ENCODE assay signal across 10 mouse cellular contexts in genomic region chr2:168553541-168553961, GRCm38 (mm10). TPM values are rescaled to one million over a fixed set of nuclear protein-coding genes. Genes with fewer than 3 reads are reported as not detected.
A peak's percentile ranks its signal among the peaks of the same experiment; 100 is the strongest.
DNase-seq lines count a peak whose midpoint lies in the region; ATAC-seq lines count a peak whose summit lies in the region.
"Had no signal": no experiment of that assay in that cellular context is flagged by ENCODE, and none has a peak within 500 bp of the region (broad histone marks: within the 10 kb centered on the region; RNA-seq: fewer than 3 reads in every experiment).

No protein-coding gene starts in this region.

- 13% methylated on average over 18 of the region's 18 CpGs for WGBS in kidney, embryonic 16.5 days
- 32% methylated on average over 18 of the region's 18 CpGs for WGBS in macrophage (ENCODE audit: missing documents)
- WGBS in forebrain, embryonic 12.5 days, result 61% methylated on average over 18 of the region's 18 CpGs

- no peaks in the 10 kb centered on the region; the same call in 1 of the 2 replicates for H3K27me3 ChIP-seq in kidney, embryonic 16.5 days (ENCODE audit: insufficient read depth, low read length)
- peaks cover 3% of the 10 kb centered on the region for H3K27me3 ChIP-seq in forebrain, embryonic 12.5 days

- peak; percentile 33; the same call in 1 of the 2 replicates for ATAC-seq in kidney, embryonic 16.5 days (ENCODE audit: low FRiP score, low TSS enrichment)
- no peak for ATAC-seq in forebrain, embryonic 12.5 days (ENCODE audit: low FRiP score)

- no peaks in the 10 kb centered on the region for H3K36me3 ChIP-seq in kidney, embryonic 16.5 days (ENCODE audit: insufficient read depth, low read length)
- no peaks in the 10 kb centered on the region for H3K36me3 ChIP-seq in macrophage (ENCODE audit: inconsistent target)
- no peaks in the 10 kb centered on the region for H3K36me3 ChIP-seq in forebrain, embryonic 12.5 days (replicated peaks)

- peaks cover 90% of the 10 kb centered on the region for H3K79me2 ChIP-seq in macrophage (ENCODE audit: inconsistent target)

- H3K4me3 ChIP-seq in kidney, embryonic 16.5 days (ENCODE audit: low read length), result no peak overlapping the region
- no peak overlapping the region for H3K4me3 ChIP-seq in macrophage (ENCODE audit: inconsistent target)
- H3K4me3 ChIP-seq in forebrain, embryonic 12.5 days (replicated peaks), result no peak overlapping the region
- H3K4me3 ChIP-seq: myocyte had no signal

- peak overlapping the region; percentile 13 for H3K4me2 ChIP-seq in kidney, embryonic 16.5 days (replicated peaks; ENCODE audit: low read depth, low read length)
- H3K4me2 ChIP-seq in forebrain, embryonic 12.5 days, result no peak overlapping the region

- peak; percentile 49 for DNase-seq in adrenal gland, postnatal 10 days
- DNase-seq in adrenal gland, adult 18-20 months (ENCODE audit: low spot score in 2 of 2), result no peak
- DNase-seq in adrenal gland, postnatal 36 days, result peak; percentile 54
- no peak for DNase-seq in layer of hippocampus, adult 11-12 months (ENCODE audit: low spot score)
- DNase-seq in cerebellum, postnatal 25 days, result no peak
- DNase-seq: cerebellum, adult 11 months had no signal

- H3K4me1 ChIP-seq in kidney, embryonic 16.5 days (ENCODE audit: insufficient read depth, low read length), result peaks cover 66% of the 10 kb centered on the region
- H3K4me1 ChIP-seq in forebrain, embryonic 12.5 days, result peaks cover 25% of the 10 kb centered on the region

- no peaks in the 10 kb centered on the region for H3K9me3 ChIP-seq in kidney, embryonic 16.5 days (ENCODE audit: low read length)
- no peaks in the 10 kb centered on the region for H3K9me3 ChIP-seq in forebrain, embryonic 12.5 days

- H3K27ac ChIP-seq in kidney, embryonic 16.5 days (ENCODE audit: low read length), result peak overlapping the region; percentile 79
- peak overlapping the region; percentile 93; the same call in 1 of the 2 replicates for H3K27ac ChIP-seq in macrophage
- no peak overlapping the region for H3K27ac ChIP-seq in forebrain, embryonic 12.5 days

- H3K9ac ChIP-seq in kidney, embryonic 16.5 days (replicated peaks; ENCODE audit: low read length), result peak overlapping the region; percentile 43
- no peak overlapping the region for H3K9ac ChIP-seq in forebrain, embryonic 12.5 days

RNA-seq across cellular contexts. Expression of gene Nfatc2, which starts 47.9 kb away (rescaled TPM):
- total RNA-seq in adrenal gland, postnatal 10 days (2021), result 1 to 10 TPM; 2.7 to 5.0 TPM
- 1 to 10 TPM; 2.8 to 3.7 TPM for total RNA-seq in adrenal gland, adult 18-20 months (2021)
- 1 to 10 TPM; 2.6 to 3.0 TPM for total RNA-seq in adrenal gland, postnatal 36 days (2021)
- polyA plus RNA-seq in kidney, embryonic 16.5 days (2015; fragmentation: Nextera tagmentation; extraction: Ambion mirVana), result 2.6 and 2.8 TPM in 2 replicates
- total RNA-seq in macrophage (2018; cell fraction: chromatin; rRNA removed), result 100 to 1,000 TPM in 12 of 26 experiments, 10 to 100 TPM in 12, 1 to 10 TPM in 2; 7.9 to 169 (median 92.6) TPM
- 10 to 100 TPM; 17.9 to 68.6 (median 45.6) TPM for total RNA-seq in macrophage (2018; cell fraction: cytosol; rRNA removed)
- 100 to 1,000 TPM in 4 of 26 experiments, 10 to 100 TPM in 22; 16.9 to 130 (median 59.6) TPM for total RNA-seq in macrophage (2018; cell fraction: nucleus; rRNA removed)
- polyA plus RNA-seq in macrophage (2018), result 26.6 to 37.0 TPM (median 27.3 TPM) in 3 replicates
- polyA plus RNA-seq in forebrain, embryonic 12.5 days (2016; fragmentation: Nextera tagmentation; extraction: Ambion mirVana), result 0.78 and 1.2 TPM in 2 replicates

Comparison
In these comparisons a context has a peak if more than half of its experiments do, and no peak if none do; other contexts are left out.
1. DNase-seq: peak in adrenal gland, postnatal 10 days (single experiment) and adrenal gland, postnatal 36 days (2 of 2); none in adrenal gland, adult 18-20 months (0 of 2), layer of hippocampus, adult 11-12 months (single experiment) and cerebellum, postnatal 25 days (0 of 2).